Mouse (Mus musculus) liver, embryonic 14.5 days (tissue): Measurements from ENCODE around the gene Ankfy1.

Source experiments
- CTCF ChIP-seq: IDR thresholded peaks from 2 replicates; pipeline ENCODE4 v1.5.1; 2016; ENCODE audit warnings: antibody characterized with exemption, low read depth, control low read depth
- EP300 ChIP-seq: IDR thresholded peaks from 2 replicates; pipeline ENCODE4 v1.6.1; 2016; ENCODE audit warnings: antibody characterized with exemption, low read depth

GRCm38 (mm10) chr11:72770324-72770723 is 80.5 kb downstream of the Ankfy1 start:
- TF ChIP-seq CTCF, result no peak
- TF ChIP-seq EP300, result no peak
